Mouse (Mus musculus) limb, embryonic 13.5 days (tissue): Measurements from ENCODE around the gene Mmp19. TPM values are rescaled to one million over a fixed set of nuclear protein-coding genes. Genes with fewer than 3 reads are reported as not detected.

Source experiments
- ATAC-seq: fragments of 200-750 bp; cut with Nextera tagmentation; 2 replicates; pipeline ENCODE4 v1.8.0; 2017; ENCODE audit warnings: low read depth, moderate number of reproducible peaks, moderate TSS enrichment; ENCODE audit not compliant: low FRiP score
- H3K27ac ChIP-seq: fragments of 300-500 bp; sonication (generic); 2 replicates; pipeline ENCODE4 v1.5.1; 2015; ENCODE audit warnings: inconsistent platforms, mild to moderate bottlenecking, moderate library complexity
- H3K27me3 ChIP-seq: fragments of 300-500 bp; sonication (generic); 2 replicates; pipeline ENCODE4 v1.6.1; 2015; ENCODE audit warnings: mild to moderate bottlenecking, inconsistent platforms
- H3K36me3 ChIP-seq: fragments of 300-500 bp; sonication (generic); 2 replicates; pipeline ENCODE4 v1.6.1; 2015; ENCODE audit warnings: inconsistent platforms, mild to moderate bottlenecking, moderate library complexity
- H3K4me1 ChIP-seq: fragments of 300-500 bp; sonication (generic); 2 replicates; pipeline ENCODE4 v1.6.1; 2015; ENCODE audit warnings: inconsistent platforms
- H3K4me2 ChIP-seq: fragments of 300-500 bp; sonication (generic); replicated peaks from 2 replicates; pipeline ENCODE4 v1.6.1; 2015; ENCODE audit warnings: inconsistent platforms, mild to moderate bottlenecking, moderate library complexity
- H3K4me3 ChIP-seq: fragments of 300-500 bp; sonication (generic); 2 replicates; pipeline ENCODE4 v1.5.1; 2015; ENCODE audit warnings: moderate library complexity, mild to moderate bottlenecking, inconsistent platforms
- H3K9ac ChIP-seq: fragments of 300-500 bp; sonication (generic); 2 replicates; pipeline ENCODE4 v1.6.1; 2015; ENCODE audit warnings: mild to moderate bottlenecking, inconsistent platforms
- H3K9me3 ChIP-seq: fragments of 300-500 bp; sonication (generic); 2 replicates; pipeline ENCODE4 v1.6.1; 2016; ENCODE audit warnings: inconsistent platforms
- WGBS: fragments of 180-500 bp; shearing (Covaris S2); methylation state at CpG from one replicate; pipeline ENCODE4 v1.1.7; 2015; 5-methylcytosine and 5-hydroxymethylcytosine counted together
- polyA plus RNA-seq: library from polyadenylated mRNA; unstranded; fragments of >200 nt; fragmentation: Nextera tagmentation; extraction: Ambion mirVana; gene quantifications from 2 replicates; pipeline ENCODE4 v1.2.1, GENCODE M21; 2015

Mmp19 gene
- polyA plus RNA-seq, 1 experiment from 2014 or later: 0.78 TPM

GRCm38 (mm10) chr10:128823821-128824220, 33.1 kb downstream of the Mmp19 start:
- Histone ChIP-seq H3K4me3 (no peak overlapping the region), H3K36me3 (peaks cover 33% of the 10 kb centered on the region)

DNA sequence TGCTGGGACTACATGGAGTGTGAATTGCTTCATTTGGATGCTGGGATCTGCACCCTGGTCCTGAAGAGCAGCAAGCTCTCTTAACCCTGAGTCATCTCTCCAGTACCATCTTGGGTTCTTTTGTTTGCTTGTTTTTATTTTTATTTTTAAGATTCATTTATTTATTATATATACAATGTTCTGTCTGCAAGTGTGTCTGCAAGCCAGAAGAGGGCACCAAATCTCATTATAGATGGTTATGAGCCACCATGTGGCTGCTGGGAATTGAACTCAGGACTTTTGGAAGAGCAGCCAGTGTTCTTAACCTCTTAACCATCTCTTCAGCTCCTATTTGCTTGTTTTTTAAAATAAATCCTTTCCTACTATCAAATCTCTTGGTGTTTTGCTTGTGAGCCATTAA, 46.7 kb downstream of the Mmp19 start:
- no peak overlapping the region for H3K4me3 ChIP-seq
- H3K9ac ChIP-seq: no peak overlapping the region
- no peak for ATAC-seq
- H3K27me3 ChIP-seq: no peaks in the 10 kb centered on the region
- no peak overlapping the region for H3K4me2 ChIP-seq
- no peaks in the 10 kb centered on the region for H3K9me3 ChIP-seq
- H3K36me3 ChIP-seq: peaks cover 85% of the 10 kb centered on the region
- H3K4me1 ChIP-seq: no peaks in the 10 kb centered on the region
- no peak overlapping the region for H3K27ac ChIP-seq

More at GRCm38 (mm10) chr10:128823821-128824220, 33.1 kb downstream of the Mmp19 start:
- Histone ChIP-seq H3K27ac (no peak overlapping the region), H3K4me1 (peaks cover 16% of the 10 kb centered on the region), H3K4me2 (no peak overlapping the region), H3K9me3 (no peaks in the 10 kb centered on the region), H3K9ac (no peak overlapping the region), H3K27me3 (no peaks in the 10 kb centered on the region)
- ATAC-seq: no peak
- 91% methylated on average over 9 of the region's 9 CpGs for WGBS

- Histone ChIP-seq H3K27me3 (no peaks in the 10 kb centered on the region), H3K36me3 (peaks cover 78% of the 10 kb centered on the region), H3K4me3 (no peak overlapping the region), H3K9me3 (no peaks in the 10 kb centered on the region), H3K4me1 (peaks cover under 1% of the 10 kb centered on the region; the same call in 1 of the 2 replicates), H3K4me2 (no peak overlapping the region), H3K27ac (no peak overlapping the region), H3K9ac (no peak overlapping the region)
- ATAC-seq: no peak
Observed at GRCm38 (mm10) chr10:128839434-128839833, 48.7 kb downstream of the Mmp19 start.

- Histone ChIP-seq H3K4me2 (no peak overlapping the region), H3K9me3 (no peaks in the 10 kb centered on the region), H3K27ac (no peak overlapping the region), H3K36me3 (peaks cover 76% of the 10 kb centered on the region), H3K27me3 (no peaks in the 10 kb centered on the region), H3K4me1 (peaks cover 11% of the 10 kb centered on the region), H3K9ac (no peak overlapping the region), H3K4me3 (no peak overlapping the region)
- ATAC-seq: no peak
Observed at GRCm38 (mm10) chr10:128840612-128841011, 49.9 kb downstream of the Mmp19 start.

DNA sequence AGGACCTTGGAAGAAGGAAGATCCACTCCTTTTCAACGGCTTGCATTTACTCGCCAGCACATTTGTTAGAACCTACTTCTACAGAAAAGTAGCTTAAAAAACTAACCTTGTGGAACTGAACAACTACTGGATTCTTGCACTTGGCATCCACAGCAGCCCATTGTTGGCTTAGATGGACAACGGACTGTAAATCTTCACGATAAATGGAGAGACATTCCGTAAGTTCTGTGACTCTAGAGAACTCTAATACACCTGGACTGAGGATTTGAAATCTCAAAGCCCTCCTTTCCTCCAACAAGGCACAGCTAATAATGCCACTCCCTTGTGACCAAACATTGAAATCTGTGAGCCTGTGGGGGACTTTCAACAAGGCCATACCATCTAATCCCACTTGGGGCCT, 52.5 kb downstream of the Mmp19 start:
- Histone ChIP-seq H3K27me3 (no peaks in the 10 kb centered on the region), H3K4me3 (no peak overlapping the region), H3K9ac (no peak overlapping the region), H3K9me3 (no peaks in the 10 kb centered on the region), H3K4me2 (no peak overlapping the region), H3K27ac (no peak overlapping the region), H3K36me3 (peaks cover 66% of the 10 kb centered on the region), H3K4me1 (peaks cover 14% of the 10 kb centered on the region)
- no peak for ATAC-seq
- WGBS: 92% methylated on average over 5 of the region's 5 CpGs

DNA sequence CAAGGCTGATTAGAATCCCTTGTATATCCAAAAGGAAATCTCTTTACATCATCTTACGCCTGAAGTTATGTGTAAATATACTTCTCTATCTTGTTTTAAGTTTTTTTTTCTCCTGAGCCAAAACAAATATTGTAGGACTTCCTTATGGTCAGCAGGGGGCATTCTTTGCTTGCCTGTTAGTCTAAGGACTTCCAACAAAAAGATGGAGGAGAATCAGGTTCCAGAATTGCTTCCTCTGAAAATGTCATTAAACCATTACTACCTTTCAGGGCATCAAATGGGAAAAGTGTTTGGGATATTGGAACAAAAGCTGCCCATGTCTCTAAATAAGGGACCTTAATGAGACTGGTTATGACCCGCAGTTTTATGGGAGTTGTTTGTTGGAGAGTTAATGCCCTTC, 54.8 kb downstream of the Mmp19 start:
- Histone ChIP-seq H3K27ac (no peak overlapping the region), H3K4me2 (0 out of 2 replicates have a peak overlapping the region, but pooled peaks have one; percentile 7), H3K4me3 (no peak overlapping the region), H3K36me3 (peaks cover 65% of the 10 kb centered on the region), H3K4me1 (peaks cover 14% of the 10 kb centered on the region), H3K9me3 (no peaks in the 10 kb centered on the region), H3K9ac (no peak overlapping the region), H3K27me3 (no peaks in the 10 kb centered on the region)
- WGBS: 44% methylated on average over 2 of the region's 2 CpGs
- no peak for ATAC-seq

DNA sequence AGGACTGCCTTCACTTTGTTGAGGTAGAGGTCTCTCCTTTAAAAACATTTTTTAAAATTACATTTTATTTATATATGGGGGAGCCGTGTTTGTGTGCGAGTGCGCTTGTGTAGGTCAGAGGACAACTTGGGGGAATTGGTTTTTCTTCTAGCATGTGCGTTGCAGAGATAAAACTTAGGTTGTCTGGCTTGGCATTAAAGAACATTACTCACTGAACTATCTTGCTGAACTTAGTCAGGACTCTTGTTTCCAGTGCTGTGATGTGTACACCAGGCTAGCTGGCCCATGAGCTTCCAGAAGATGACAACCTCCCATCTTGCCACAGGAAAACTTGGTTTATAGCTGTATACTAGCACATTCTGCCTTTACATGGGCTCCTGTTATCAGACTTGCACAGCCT, 56.0 kb downstream of the Mmp19 start:
- ATAC-seq: no peak
- no peak overlapping the region for H3K27ac ChIP-seq

DNA sequence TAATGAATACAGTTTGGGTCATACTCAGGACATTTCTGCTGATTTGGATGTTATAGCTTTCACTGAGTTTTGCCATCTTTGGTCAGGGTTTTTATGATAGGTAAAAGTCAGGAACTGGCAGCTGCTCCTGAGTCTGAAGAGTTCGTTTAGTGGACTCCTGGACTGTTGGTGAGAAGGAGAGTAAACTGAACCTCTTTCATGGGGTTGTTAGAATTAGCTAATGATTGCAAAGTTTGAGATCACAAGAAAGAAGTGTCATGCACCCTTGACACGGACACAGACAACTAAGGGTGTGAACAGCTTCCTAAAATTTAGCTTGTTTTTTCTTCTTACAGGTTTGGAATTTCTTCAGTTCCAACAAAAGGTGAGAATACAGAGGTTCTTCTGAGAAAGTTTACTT, 57.7 kb downstream of the Mmp19 start:
- H3K36me3 ChIP-seq: peaks cover 47% of the 10 kb centered on the region
- H3K4me3 ChIP-seq: no peak overlapping the region
- no peak for ATAC-seq
- H3K4me2 ChIP-seq: no peak overlapping the region
- peaks cover 14% of the 10 kb centered on the region for H3K4me1 ChIP-seq
- no peaks in the 10 kb centered on the region for H3K27me3 ChIP-seq
- H3K27ac ChIP-seq: no peak overlapping the region
- 51% methylated on average over 2 of the region's 2 CpGs for WGBS
- no peak overlapping the region for H3K9ac ChIP-seq
- H3K9me3 ChIP-seq: no peaks in the 10 kb centered on the region

More for the DNA sequence above, 56.0 kb downstream of the Mmp19 start:
- Histone ChIP-seq H3K9me3 (no peaks in the 10 kb centered on the region), H3K4me2 (no peak overlapping the region), H3K9ac (no peak overlapping the region), H3K36me3 (peaks cover 57% of the 10 kb centered on the region), H3K4me3 (no peak overlapping the region), H3K4me1 (peaks cover 14% of the 10 kb centered on the region), H3K27me3 (no peaks in the 10 kb centered on the region)
- WGBS: 95% methylated on average over 4 of the region's 4 CpGs

GRCm38 (mm10) chr10:128850339-128850738, 59.6 kb downstream of the Mmp19 start:
- Histone ChIP-seq H3K36me3 (peaks cover 46% of the 10 kb centered on the region), H3K27ac (no peak overlapping the region), H3K4me3 (no peak overlapping the region), H3K9me3 (no peaks in the 10 kb centered on the region), H3K4me2 (no peak overlapping the region), H3K9ac (no peak overlapping the region), H3K27me3 (no peaks in the 10 kb centered on the region), H3K4me1 (peaks cover 4% of the 10 kb centered on the region)
- 60% methylated on average over 3 of the region's 3 CpGs for WGBS
- ATAC-seq: no peak

Other genes starting within 250 kb of the Mmp19 start
- gene Zc3h10, start 243.1 kb upstream of the Mmp19 start, polyA plus RNA-seq: 16.4 and 17.3 TPM in 2 replicates
- gene Rpl41, start 241.6 kb upstream of the Mmp19 start, polyA plus RNA-seq: 3,677 and 3,933 TPM in 2 replicates
- 198 and 200 TPM in 2 replicates for gene Pa2g4, start 224.9 kb upstream of the Mmp19 start, polyA plus RNA-seq
- gene Erbb3, start 201.3 kb upstream of the Mmp19 start, polyA plus RNA-seq: 14.5 and 17.5 TPM in 2 replicates
- gene Rps26, start 164.2 kb upstream of the Mmp19 start, polyA plus RNA-seq: 752 and 768 TPM in 2 replicates
- gene Ikzf4, start 144.9 kb upstream of the Mmp19 start, polyA plus RNA-seq: 5.1 and 5.2 TPM in 2 replicates
- gene Suox, start 116.8 kb upstream of the Mmp19 start, polyA plus RNA-seq: 22.0 TPM in 2 replicates
- gene Rab5b, start 94.6 kb upstream of the Mmp19 start, polyA plus RNA-seq: 83.5 and 87.5 TPM in 2 replicates
- gene Pmel, start 86.7 kb upstream of the Mmp19 start, polyA plus RNA-seq: 2.2 and 2.3 TPM in 2 replicates
- gene Cdk2, start 85.9 kb upstream of the Mmp19 start, polyA plus RNA-seq: 132 and 134 TPM in 2 replicates
- gene Dgka, start 46.1 kb upstream of the Mmp19 start, polyA plus RNA-seq: 12.0 and 12.1 TPM in 2 replicates
- 44.0 and 47.9 TPM in 2 replicates for gene Pym1, start 43.0 kb upstream of the Mmp19 start, polyA plus RNA-seq
- gene Dnajc14, start 13.2 kb downstream of the Mmp19 start, polyA plus RNA-seq: 58.8 and 66.8 TPM in 2 replicates
- gene Tmem198b, start 13.5 kb downstream of the Mmp19 start, polyA plus RNA-seq: 25.3 and 27.1 TPM in 2 replicates
- gene Sarnp, start 26.4 kb downstream of the Mmp19 start, polyA plus RNA-seq: 224 and 240 TPM in 2 replicates
- gene Ormdl2, start 30.7 kb downstream of the Mmp19 start, polyA plus RNA-seq: 30.2 and 34.0 TPM in 2 replicates
- gene Gdf11, start 100.8 kb downstream of the Mmp19 start, polyA plus RNA-seq: 12.5 and 13.1 TPM in 2 replicates
- gene Cd63, start 110.1 kb downstream of the Mmp19 start, polyA plus RNA-seq: 820 and 839 TPM in 2 replicates
- 12.2 and 12.9 TPM in 2 replicates for gene Rdh5, start 132.0 kb downstream of the Mmp19 start, polyA plus RNA-seq
- 225 and 240 TPM in 2 replicates for gene Bloc1s1, start 133.1 kb downstream of the Mmp19 start, polyA plus RNA-seq
- gene Itga7, start 142.9 kb downstream of the Mmp19 start, polyA plus RNA-seq: 4.8 and 5.5 TPM in 2 replicates
- 0.19 TPM in 1 of 2 replicates, not detected in the other for gene Mettl7b, start 170.1 kb downstream of the Mmp19 start, polyA plus RNA-seq
- gene Olfr9, start 198.5 kb downstream of the Mmp19 start, polyA plus RNA-seq: not detected in 2 replicates
- gene Olfr763, start 219.9 kb downstream of the Mmp19 start, polyA plus RNA-seq: not detected in 2 replicates
- not detected in 2 replicates for gene Olfr764-ps1, start 249.0 kb downstream of the Mmp19 start, polyA plus RNA-seq